Mouse (Mus musculus): ENCODE results near the gene Cd248.

Gene Cd248

DNA sequence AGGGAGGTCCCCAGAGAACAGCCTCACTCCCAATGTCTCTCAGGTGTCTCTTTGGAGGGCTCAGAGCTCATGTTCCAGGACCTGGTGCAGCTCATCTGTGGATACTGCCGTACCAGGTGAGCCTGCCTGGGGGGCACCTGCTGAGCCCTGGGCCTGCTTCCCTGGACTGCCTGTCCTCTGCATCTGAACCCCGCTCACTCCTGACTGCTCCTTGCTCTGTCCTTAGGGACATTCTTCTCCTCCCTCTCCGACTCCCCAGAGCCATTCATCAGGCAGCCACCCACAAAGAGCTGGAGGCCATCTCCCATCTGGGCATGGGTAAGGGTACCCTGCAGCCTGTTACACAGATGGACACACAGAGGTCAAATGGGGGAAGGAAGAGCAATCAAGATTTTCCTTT, 16.4 kb upstream of the Cd248 start:
- CTCF ChIA-PET: interaction anchor here (0.6 kb wide), 1 partner anchor 550 kb away, joined by 3 read pairs; the partner anchor contains the start of gene Rnaseh2c

DNA sequence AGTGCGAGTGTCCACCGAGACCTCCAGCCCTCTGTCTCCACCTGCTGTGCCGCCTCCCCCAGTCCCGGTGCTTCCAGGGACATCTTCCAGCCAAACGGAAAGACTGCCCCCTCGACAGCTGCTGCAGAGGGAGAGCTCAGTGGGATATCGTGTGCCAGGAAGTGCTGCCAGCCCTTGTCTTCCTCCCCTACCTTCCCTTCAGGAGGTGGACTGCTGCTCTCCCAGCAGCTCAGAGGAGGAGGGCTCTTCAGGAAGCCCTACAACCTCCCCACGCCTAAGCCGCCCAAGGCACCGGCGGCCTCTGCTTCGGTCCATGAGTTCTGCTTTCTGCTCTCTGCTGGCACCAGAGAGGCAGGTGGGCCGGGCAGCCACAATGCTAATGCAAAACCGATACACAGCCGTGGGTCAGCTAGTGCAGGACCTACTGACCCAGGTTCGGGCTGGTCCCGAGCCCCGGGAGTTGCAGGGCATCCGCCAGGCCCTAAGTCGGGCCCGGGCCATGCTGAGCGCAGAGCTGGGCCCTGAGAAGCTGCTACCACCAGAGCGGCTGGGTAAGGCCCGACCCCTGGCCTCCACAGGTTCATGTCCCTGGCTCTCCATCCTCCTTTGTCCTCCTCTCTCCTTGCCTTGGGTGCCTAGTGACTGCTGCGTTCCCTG, 15.6 kb upstream of the Cd248 start:
- CTCF ChIA-PET: no interaction called here

DNA sequence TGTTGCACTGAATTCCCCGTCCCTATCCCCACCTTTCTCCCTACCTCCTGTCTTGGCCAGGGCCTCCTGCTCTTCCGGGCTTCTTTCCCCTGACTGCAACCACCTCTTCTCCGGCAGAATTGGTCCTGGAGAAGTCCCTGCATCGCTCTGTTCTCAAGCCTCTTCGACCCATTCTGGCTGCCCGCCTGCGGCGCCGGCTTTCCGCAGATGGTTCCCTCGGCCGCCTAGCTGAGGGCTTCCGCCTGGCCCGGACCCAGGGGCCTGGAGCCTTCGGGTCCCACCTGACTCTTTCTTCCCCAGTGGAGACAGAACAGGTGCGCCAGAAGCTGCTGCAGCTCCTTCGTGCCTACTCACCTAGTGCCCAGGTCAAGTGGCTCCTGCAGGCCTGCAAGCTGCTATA, 15.0 kb upstream of the Cd248 start:
- CTCF ChIA-PET: no interaction called here

DNA sequence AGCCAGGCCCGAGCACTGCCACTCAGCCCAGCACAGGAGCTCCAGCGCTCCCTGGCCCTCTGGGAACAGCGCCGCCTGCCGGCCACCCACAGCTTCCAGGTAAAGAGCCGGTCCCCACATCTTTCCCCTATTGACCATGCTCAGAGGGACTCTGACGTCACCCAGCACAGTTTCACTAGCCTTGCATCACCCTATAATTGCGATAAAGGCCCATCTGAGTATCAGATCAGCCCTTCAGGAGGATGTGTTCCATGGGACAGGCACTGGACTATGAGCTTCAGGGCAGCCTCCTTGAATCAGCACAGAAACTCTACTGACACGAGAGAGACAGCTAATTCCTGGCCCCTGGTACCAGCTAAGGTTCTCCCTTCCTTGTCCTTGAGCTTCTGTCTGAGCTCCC, 14.0 kb upstream of the Cd248 start:
- CTCF ChIA-PET: interaction anchor here (1.0 to 1.1 kb wide), 2 partner anchors 13 to 46 kb away, joined by 3 to 4 read pairs; partner anchors contain the start of gene Brms1

DNA sequence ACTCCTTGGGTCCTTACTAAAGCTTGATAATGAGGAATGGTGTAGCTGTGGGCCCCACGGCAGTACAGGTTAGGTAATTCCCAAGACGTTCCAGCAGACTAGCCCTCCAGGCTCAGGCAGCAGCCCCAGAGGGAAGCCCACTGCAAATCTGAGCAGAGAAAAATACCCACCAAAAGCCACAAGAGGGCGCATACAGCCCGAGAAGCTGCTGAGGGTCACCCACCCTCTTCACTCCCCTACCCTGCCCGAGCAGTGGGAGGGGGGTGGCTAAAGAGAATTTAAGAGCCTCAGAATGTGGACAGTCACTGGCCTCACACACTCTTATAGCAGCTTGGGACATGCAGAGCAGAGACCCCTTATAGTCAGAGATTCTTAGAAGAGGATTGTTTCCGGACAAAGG, 11.6 kb upstream of the Cd248 start:
- CTCF ChIA-PET: interaction anchor here (0.8 to 1.2 kb wide), 2 partner anchors 14 to 37 kb away, joined by 3 read pairs; no protein-coding TSS in a partner anchor

DNA sequence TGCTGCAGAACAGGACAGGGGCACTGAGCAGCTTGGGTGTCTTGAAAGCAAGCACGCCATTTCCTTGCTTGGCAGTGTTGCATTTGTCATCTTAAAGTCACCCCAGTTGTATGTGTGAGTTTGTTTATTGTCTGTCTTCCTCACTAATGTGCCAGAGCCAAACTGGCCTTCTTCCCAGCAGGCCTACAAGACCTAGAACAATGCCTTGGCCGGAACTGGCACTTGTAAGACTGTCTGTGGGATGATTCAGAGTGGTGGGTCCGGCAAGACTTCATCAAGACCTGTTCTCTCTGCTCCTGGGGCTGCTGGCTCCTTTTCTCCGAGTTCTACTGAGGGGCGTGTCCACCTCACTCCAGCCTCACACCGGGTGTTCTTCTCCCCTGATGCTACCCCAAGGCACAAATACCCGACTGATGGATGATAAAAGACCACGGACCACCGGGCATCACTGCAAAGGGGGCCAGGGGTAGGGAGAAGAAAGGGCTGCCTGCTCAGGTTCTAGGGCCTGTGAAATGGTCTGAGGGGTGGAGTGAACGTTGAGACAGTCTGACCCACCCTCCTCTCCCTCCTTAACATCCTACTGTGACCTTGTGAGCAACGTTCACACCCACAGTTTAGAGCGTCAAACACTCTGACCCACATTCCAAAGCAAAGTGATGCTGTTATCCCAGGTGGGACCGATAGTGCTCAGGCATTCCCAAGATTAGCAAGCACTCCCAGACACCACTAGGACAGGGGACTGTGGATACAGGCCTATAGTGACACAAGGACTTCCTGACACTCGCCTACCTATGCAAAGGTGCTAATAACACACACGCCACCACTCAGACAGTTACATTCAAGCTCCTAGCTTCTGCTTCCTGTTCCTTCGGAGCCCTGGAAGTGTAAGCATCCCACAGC, 9.8 kb upstream of the Cd248 start:
- CTCF ChIA-PET: no interaction called here

DNA sequence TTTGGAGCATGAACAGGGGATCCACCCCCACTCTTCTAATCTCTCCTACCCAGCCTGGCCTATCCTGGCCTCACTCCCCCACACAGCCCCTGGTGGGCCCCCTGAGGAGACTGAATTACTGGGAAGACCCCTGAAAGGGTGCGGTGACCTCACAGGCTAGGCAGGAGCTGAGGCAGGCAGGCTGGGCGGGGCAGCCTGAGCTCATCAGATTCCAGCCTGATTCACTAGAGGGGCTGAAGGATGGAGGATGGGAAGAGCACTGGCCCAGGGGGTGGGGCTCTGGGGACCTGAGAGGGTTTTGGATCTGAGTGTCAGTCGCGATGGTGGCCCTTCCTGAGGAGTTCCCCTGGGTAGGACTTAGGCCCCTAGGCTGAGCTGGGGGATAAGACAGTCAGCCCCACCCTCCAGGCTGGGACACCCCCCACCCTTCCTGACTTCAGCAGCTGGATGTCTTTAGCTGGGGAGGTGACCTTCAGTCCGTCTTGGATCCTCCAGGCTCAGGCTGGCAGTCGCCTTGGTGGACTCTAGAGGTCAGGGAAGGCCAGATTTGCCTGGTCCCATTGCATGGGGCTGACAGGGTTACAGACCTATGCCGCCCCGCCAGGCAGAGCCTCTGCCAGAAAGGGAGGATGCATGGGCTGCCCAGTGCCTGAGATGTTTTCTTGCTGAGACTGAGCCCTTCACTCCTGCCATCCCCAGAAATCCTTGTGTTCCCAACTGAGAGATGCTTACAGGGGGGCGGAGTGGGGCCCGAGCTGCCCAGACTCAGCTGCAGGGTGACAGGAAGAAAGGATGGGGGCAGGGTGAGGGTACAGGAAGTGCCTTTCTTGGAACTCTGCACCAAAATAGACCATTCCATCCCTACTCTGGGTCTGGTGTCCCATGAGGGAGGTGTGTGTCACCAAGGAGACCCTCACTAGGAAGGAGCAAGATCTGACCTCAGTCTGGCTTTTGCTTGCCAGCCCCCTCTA, 8.8 kb upstream of the Cd248 start:
- CTCF ChIA-PET: no interaction called here

DNA sequence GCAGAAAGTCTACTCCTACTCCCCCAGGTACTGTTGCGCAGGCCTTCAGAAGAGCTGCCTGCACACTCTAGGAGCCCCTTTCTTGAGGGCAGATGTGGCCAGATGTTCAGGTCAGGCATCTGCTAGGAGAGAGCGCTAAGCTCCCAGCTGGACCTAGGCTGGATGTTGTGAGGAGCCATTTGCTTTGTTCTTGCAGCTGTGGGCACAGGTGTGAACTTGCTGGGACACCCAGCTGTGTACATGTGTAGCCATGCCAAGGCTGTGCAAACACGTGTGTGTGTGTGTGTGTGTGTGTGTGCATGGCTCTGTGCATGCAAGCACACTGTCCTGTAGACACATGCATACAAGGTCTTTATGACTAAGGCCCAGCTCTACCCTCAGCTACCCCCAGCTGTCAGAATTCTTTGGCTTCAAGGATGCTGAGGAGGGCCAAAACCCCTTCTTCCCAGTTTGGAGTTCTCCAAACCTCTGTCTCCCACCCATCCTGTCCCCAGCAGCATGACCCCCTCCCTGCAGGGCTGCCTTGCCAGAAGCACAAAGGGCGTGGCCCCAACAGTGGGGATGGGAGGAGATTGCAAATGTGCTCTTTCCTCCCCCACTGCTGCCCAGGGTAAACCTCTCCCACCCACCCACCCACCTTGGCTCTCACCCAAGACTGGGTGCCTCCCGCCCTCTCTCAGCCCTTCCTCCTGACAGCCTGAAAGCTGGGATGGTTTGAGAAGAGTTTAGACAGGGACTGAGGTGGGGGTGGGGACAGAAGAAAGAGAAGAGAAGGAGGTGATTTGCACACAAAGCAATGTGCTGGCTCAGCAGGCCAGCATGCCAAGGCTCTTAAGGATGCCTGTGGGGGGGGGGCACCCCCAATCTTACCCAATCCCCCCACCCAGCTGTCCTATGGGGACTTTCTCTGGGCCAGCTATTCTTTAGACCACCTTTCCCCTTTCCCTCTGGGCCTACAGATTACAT, 7.2 kb upstream of the Cd248 start:
- CTCF ChIA-PET: no interaction called here

DNA sequence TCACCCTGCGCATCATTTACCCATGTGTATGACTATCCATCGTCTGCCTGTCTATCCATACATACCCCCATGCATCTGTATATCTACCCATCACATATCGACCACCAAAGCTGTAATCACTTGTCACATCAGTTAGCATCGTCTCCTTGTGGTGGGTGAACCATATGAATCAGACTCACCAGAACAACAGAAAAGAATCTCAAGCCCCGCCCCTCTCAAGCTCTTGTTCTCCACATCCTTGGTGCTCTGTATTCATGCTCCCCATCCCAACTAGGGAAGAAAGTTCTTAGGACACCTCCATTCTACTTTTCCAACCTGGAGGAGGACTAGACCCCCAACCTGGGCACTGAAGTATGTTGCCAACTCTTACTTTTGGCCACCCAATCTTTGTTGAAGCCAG, 5.8 kb upstream of the Cd248 start:
- CTCF ChIA-PET: no interaction called here

DNA sequence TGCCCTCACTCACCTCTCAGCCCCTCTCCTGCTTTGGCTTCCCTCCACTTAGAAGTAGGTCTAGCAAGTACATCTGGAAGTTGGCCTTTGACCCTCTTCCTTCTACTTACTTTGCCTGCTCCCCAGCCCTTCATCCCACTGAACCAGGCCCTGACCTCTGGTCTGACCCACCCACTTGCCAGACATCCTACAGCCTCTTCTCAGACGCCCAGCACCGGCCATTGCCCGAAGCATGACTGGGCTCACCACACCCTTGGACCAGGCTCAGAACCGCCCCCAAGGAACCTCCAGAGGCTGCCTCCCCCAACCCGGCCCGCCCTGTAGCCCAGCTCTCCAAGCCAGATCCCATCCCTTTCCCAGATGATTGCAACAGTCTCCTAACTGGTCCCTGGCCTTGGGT, 5.4 kb upstream of the Cd248 start:
- CTCF ChIA-PET: interaction anchor here (0.7 kb wide), 1 partner anchor 364 kb away, joined by 4 read pairs; no protein-coding TSS in a partner anchor

DNA sequence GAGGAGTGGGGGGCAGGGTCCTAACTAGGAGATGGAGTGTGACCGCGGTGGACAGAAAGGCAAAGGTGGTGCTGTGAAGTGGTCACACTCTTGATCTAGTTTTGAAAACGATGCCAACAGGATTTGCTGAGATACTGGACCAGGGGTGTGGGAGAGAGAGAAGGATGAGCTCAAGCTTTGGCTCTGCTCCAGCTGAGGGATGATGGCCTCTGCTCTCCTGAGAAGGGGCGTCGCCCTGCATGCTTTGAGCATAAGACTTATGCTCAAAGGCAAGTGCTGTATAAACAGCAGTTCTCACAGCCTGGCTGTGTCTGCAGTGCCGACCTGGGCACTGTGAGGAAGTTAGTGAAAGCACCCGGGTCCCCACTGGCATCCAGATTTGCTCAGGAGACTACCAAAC, 2.8 kb upstream of the Cd248 start:
- CTCF ChIA-PET: interaction anchor here (0.6 kb wide), 1 partner anchor 25 kb away, joined by 16 read pairs; no protein-coding TSS in a partner anchor

DNA sequence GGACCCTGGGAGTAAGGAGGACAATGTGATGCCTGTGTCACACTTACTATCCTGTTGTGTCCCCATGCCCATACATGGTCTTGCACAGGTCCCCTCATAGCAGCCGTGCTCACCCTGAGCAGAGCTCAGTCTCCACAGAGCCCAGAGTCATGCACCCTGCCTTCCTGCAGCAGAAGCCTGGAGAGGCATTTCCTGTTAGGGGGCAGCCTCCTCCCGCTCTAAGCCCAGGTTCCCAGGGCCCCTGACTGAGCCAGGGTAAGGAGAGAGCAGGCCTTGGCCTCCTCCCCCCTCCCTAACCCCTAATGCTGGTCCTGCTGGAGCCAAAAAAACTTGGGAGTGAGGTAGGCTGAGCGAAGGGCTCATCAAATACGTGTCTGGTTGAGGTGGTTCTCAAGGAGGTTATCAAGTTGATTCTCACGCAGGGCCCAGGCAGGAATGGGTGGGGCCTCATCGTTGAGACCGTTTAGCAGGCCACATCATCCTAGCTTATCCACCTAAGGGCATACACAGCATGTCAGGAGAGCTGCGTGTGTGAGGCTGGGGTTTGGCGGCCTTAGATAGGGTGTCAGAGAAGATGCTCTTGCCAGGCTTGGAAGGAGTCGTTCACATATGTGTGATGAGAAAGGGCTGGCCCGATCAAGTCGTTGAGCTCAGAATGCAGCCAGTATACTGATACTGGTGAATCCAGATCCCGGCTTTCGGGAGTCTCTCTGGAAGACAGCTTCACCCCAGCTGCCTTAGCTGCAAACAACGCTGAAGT, 658 bp upstream of the Cd248 start:
- CTCF ChIA-PET: interaction anchor here (0.7 kb wide), 1 partner anchor 1061 kb away, joined by 3 read pairs; the partner anchor contains the start of gene Snx15

DNA sequence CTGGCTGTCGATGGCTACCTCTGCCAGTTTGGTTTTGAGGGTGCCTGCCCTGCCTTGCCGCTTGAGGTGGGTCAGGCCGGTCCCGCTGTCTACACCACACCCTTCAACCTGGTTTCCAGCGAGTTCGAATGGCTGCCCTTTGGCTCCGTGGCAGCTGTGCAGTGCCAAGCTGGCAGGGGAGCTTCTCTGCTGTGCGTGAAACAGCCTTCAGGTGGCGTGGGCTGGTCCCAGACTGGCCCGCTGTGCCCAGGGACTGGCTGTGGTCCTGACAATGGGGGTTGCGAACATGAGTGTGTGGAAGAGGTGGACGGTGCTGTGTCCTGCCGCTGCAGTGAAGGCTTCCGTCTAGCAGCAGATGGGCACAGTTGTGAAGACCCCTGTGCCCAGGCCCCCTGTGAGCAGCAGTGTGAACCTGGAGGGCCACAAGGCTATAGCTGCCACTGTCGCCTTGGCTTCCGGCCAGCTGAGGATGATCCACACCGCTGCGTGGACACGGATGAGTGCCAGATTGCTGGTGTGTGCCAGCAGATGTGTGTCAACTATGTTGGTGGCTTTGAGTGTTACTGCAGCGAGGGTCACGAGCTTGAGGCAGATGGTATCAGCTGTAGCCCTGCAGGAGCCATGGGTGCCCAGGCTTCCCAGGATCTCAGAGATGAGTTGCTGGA, 824 bp downstream of the Cd248 start:
- CTCF ChIA-PET: no interaction called here

DNA sequence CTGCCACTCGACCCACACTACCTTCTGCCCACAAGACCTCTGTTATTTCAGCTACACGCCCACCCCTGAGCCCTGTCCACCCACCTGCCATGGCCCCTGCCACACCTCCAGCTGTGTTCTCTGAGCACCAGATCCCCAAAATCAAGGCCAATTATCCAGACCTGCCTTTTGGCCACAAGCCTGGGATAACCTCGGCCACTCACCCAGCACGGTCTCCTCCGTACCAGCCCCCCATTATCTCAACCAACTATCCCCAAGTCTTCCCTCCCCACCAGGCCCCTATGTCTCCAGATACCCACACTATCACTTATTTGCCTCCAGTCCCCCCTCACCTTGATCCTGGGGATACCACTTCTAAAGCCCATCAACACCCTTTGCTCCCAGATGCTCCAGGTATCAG, 1.6 kb downstream of the Cd248 start:
- CTCF ChIA-PET: interaction anchor here (1.3 kb wide), 1 partner anchor 14 kb away, joined by 3 read pairs; no protein-coding TSS in a partner anchor

DNA sequence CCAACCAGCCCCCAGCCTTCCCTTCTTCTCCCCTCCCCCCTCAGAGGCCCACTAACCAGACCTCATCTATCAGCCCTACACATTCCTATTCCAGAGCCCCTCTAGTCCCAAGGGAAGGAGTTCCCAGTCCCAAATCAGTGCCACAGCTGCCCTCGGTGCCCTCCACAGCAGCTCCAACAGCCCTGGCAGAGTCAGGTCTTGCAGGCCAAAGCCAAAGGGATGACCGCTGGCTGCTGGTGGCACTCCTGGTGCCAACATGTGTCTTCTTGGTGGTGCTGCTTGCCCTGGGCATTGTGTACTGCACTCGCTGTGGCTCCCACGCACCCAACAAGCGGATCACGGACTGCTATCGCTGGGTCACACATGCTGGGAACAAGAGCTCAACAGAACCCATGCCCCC, 2.1 kb downstream of the Cd248 start:
- CTCF ChIA-PET: interaction anchor here (1.3 kb wide), 1 partner anchor 14 kb away, joined by 3 read pairs; no protein-coding TSS in a partner anchor

DNA sequence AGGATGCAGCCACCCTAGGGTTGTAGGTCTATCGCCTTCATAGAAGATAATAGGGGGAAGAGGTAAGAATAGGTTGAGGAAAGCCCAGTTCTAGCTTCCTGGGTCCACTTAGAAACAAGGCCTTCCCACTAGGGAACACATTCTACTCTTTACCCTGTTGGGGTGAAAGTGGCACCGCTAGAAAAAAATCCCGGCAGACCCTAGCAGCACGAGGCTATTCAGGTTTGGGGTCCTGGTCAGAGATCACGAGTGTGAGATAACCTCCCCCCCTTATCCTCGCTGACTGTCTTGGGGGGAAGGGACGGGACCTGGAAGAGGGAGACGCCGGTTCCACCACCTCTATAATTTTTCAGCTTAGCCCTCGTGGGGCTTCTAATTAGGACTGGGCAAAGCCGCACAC, 3.2 kb downstream of the Cd248 start:
- CTCF ChIA-PET: interaction anchor here (1.3 kb wide), 1 partner anchor 15 kb away, joined by 3 read pairs; no protein-coding TSS in a partner anchor

DNA sequence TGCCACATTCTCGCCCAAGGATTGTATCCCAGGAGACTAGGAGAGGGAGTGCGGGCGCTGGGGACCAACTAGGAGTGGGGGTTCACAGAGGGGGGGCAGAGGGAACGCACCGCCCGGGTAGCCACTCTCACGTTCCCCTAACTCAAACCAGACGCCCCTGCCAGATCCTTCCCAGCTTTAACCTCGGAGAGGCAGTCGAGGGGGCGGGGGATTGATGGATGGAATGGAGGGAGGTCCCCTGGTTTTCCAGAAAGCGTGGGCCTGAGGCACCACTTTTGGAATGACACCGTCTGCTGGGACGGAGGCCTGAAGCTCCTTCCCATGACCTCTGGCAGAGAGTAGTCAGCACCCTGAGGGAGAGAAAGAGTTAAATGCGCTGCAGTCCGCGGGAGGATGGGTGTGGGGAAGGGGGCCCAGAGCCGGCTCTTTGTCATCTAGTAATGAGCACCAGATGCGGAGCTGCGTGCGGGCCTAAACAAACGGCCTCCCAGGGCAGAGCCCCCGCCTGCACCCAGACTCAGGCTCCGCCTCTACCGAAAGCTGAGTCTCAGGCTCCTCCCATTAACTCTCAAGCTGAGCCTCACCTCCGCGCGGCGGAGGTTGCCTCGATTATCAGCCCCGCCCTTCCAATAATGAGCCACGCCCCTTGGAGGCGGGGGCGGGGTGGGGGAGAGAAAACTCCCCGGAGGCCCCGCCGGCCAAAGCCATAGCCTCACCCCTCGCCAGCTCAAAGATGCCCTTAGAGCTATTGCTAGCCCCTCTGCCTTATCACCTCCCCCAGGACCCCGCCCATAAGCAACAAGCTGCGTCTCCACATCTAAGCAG, 3.9 kb downstream of the Cd248 start:
- CTCF ChIA-PET: interaction anchor here (0.6 kb wide), 1 partner anchor 68 kb away, joined by 3 read pairs; no protein-coding TSS in a partner anchor

All from spleen, embryonic (tissue).